ENCODE assay signal across 16 mouse cellular contexts in the genomic region with DNA sequence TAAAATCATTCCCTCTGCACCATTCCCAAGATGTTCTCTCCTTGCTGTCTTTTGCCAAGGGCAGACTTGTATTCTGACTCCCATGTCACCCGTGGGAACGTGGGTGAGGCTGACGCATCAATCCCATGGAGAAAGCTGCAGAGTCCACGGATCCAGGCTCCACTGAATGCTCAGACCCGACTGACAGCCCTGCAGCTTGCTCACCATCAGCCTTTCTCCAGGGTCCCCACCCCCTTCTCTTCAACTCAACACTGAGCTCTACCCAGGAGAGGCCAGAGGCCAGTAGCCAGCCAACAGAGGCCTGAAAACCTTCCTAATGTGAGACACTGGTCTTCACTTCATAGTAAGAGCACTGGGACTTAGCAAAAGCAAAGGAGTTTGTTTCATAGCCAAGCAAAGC. TPM values are rescaled to one million over a fixed set of nuclear protein-coding genes. Genes with fewer than 3 reads are reported as not detected.
"Had no signal": no experiment of that assay in that cellular context is flagged by ENCODE, and none has a peak within 500 bp of the region (broad histone marks: within the 10 kb centered on the region; RNA-seq: fewer than 3 reads in every experiment).

No protein-coding gene starts in this region.

- DNase-seq: kidney, adult 9 months; kidney, postnatal 36 days; liver; liver, embryonic 13.5 days; liver, postnatal 0 days; right cerebral cortex, postnatal 14 days; thymus, postnatal 36 days had no signal

- H3K27me3 ChIP-seq: limb, embryonic 12.5 days; liver, embryonic 13.5 days; lung, embryonic 15.5 days; midbrain, embryonic 15.5 days; neural tube, embryonic 12.5 days had no signal

- H3K4me2 ChIP-seq: limb, embryonic 12.5 days; liver, embryonic 13.5 days; lung, embryonic 15.5 days; midbrain, embryonic 11.5 days; midbrain, embryonic 15.5 days; neural tube, embryonic 12.5 days had no signal

- H3K9me3 ChIP-seq: limb, embryonic 12.5 days; liver, embryonic 13.5 days; lung, embryonic 15.5 days; midbrain, embryonic 15.5 days; neural tube, embryonic 12.5 days had no signal

- H3K4me3 ChIP-seq: limb, embryonic 12.5 days; liver, embryonic 13.5 days; lung, embryonic 15.5 days; megakaryocyte, embryonic 14.5 days; midbrain, embryonic 15.5 days; neural tube, embryonic 12.5 days had no signal

- H3K4me1 ChIP-seq: midbrain, embryonic 15.5 days; neural tube, embryonic 12.5 days had no signal

- H3K36me3 ChIP-seq: limb, embryonic 12.5 days; liver, embryonic 13.5 days; lung, embryonic 15.5 days; midbrain, embryonic 15.5 days; neural tube, embryonic 12.5 days had no signal

- ATAC-seq: liver, postnatal 0 days; midbrain, embryonic 15.5 days had no signal

- H3K27ac ChIP-seq: kidney, postnatal 0 days; limb, embryonic 12.5 days; liver, embryonic 13.5 days; lung, embryonic 15.5 days; macrophage; midbrain, embryonic 15.5 days; neural tube, embryonic 12.5 days had no signal

- H3K9ac ChIP-seq: limb, embryonic 12.5 days; liver, embryonic 13.5 days; liver, postnatal 0 days; lung, embryonic 15.5 days; midbrain, embryonic 15.5 days; neural tube, embryonic 12.5 days had no signal

RNA-seq across cellular contexts. Expression of gene Tgfa, which starts 41.0 kb away (rescaled TPM):
- total RNA-seq: monocyte, adult 5-6 weeks had no signal
- polyA plus RNA-seq: macrophage had no signal
